Mouse (Mus musculus) spleen, postnatal 4 days (tissue): ENCODE data around the gene Arhgap8.

Experiments
- DNase-seq, 2 experiments: peaks; one replicate each; pipeline ENCODE4 v3.0.0; 2022; ENCODE audit warnings: low spot score in 2 of 2

The Arhgap8 gene

GRCm38 (mm10) chr15:84793649-84794048 lies 73.8 kb downstream of the Arhgap8 start:
- no peak for DNase-seq

- no peak for DNase-seq
Measured at GRCm38 (mm10) chr15:84800132-84800531, 80.3 kb downstream of the Arhgap8 start.

- DNase-seq: peak in 1 of 2 experiments; percentile 73
Measured at GRCm38 (mm10) chr15:84803685-84804084, 83.8 kb downstream of the Arhgap8 start.

DNA sequence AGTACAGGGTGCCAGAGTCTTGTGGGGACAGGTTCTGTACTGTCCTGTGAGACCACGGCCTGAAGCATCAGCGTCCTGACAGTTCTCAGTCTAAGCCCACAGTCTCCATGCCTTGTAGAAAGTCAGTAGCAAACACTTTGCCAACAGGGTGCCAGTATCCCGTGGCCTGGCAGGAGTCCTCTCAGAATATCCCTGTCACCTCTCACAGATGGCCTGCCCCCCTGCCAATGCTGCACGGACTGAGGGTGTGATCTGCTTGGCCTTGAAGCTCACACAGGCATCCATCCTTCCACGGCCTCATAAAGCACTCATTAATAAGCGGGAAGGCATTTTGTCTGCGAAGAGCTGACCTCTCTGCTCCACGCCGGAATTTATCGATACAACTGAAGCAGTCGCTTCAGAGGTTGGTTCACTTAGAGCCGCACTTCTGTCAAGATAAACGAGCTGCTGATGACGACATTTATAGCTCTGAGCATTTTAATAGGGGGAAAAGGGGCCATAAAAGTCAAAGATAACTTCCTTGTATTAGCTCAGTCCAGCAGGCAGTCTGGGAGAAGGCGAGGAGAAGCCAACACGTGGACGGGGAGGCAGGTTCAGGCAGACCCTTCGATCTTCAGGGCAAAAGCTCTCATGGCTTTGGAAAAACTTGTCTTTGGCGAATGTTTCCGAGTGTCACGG lies 89.6 kb downstream of the Arhgap8 start:
- DNase-seq: no peak

DNA sequence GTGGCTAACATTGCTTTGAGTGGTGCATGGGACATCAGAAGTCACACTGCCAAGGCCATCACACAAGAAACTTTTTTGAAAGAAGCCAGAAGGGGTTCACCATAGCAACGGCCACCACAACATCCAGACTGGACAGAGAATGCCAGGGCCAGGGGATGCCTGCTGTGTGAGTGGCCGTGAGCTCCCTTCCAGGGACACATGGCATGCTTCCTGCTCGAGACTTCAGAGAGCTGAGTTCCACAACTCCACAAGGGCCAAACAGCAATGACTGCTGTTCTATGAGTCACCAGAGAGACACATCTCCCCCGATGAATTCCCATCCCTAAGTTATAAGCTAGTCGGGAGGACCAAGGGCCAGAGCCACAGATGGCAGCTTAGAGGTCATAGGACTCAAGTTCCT lies 91.3 kb downstream of the Arhgap8 start:
- no peak for DNase-seq

GRCm38 (mm10) chr15:84812831-84813357 lies 93.0 kb downstream of the Arhgap8 start:
- no peak for DNase-seq

DNA sequence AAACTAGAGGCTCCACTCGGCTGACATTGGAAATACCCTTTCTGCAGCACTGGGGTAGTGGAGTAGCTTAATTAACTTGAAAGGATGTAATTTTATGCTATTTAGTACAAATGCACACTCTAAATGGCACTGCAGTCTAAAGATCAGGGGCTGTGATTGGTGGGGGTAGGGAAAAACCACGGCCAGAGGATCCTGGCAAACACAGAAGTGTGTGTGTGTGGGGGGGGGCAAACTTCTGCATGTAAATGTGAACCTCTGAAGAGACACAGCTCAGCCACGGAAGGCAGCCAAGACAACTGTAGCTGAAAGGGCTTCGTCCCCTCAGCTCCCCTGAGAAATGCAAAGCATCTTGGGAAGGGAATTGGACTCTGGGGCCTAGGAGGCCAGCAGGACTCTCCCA lies 95.3 kb downstream of the Arhgap8 start:
- no peak for DNase-seq

DNA sequence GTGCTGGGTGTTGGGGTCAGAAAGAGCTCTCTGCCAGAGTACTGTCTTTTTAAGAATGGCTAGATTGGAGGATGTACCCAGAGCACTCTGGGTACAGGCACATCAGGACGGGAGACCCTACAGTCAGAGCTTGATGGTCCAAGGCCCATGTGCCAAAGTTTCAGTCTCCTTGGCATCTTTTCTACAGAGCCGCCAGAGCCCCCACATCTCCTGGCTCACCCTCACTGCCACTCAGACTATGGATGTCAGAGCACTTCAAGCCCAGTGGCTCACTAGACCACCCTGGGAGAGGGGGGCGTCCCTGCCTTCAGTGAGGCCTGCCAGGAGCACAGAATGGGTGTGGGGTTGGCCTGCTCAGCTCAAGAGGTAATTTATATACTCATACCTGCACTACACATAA lies 97.7 kb downstream of the Arhgap8 start:
- no peak for DNase-seq

GRCm38 (mm10) chr15:84818284-84818683 lies 98.4 kb downstream of the Arhgap8 start:
- no peak for DNase-seq

DNA sequence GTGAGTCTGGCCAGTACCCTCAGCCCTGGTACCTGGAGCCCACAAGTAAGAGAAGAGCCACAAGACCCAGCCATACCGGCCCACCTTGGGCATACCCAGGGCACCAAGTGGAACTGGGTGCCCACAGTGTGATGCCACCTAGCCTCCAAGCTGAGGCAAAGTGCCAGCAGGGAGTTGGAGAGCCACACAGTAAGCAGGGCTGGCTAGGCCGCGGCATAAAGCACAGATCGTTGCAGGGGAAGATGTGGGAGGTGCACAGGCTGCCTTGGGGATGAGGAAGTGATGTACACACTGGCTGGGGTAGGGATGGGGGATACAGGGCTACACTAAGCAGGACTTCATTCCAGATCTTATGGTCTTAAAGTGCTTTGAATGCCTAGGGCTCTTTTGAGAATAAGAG lies 101.0 kb downstream of the Arhgap8 start:
- DNase-seq: no peak
